Mouse (Mus musculus): Measurements from ENCODE around the gene Lzic.

- TF ChIP-seq CTCF (IDR thresholded peaks at IDR 0.05; ENCODE audit: extremely low read depth, insufficient read length, insufficient replicate concordance, low read depth, low read length) (no peak), POLR2A (IDR thresholded peaks at IDR 0.05; ENCODE audit: low read depth, low read length) (no peak)
Measured at GRCm38 (mm10) chr4:149496612-149497011, 11.6 kb downstream of the Lzic start.

Measured in small intestine, adult 2 months (tissue).